Mouse (Mus musculus) lung, postnatal 0 days (tissue): Measurements from ENCODE around the gene Chrm3. TPM values are rescaled to one million over a fixed set of nuclear protein-coding genes. Genes with fewer than 3 reads are reported as not detected.
A peak's percentile ranks its signal among the peaks of the same experiment; 100 is the strongest.

Experiments
- ATAC-seq: fragments of 200-750 bp; cut with Nextera tagmentation; 2 replicates; pipeline ENCODE4 v1.8.0; 2017; ENCODE audit warnings: moderate library complexity
- DNase-seq: peaks from one replicate; pipeline ENCODE4 v3.0.0-alpha.2; 2016; ENCODE audit warnings: low spot score
- H3K27ac ChIP-seq: fragments of 300-500 bp; sonication (generic); 2 replicates; pipeline ENCODE4 v1.5.1; 2014; ENCODE audit warnings: antibody characterized with exemption, mild to moderate bottlenecking, low read length, mixed read lengths
- H3K27me3 ChIP-seq: fragments of 300-500 bp; sonication (generic); replicated peaks from 2 replicates; pipeline ENCODE4 v1.6.1; 2014; ENCODE audit warnings: low read length, mixed read lengths; ENCODE audit not compliant: insufficient read depth
- H3K36me3 ChIP-seq: fragments of 300-500 bp; sonication (generic); 2 replicates; pipeline ENCODE4 v1.6.1; 2014; ENCODE audit warnings: low read length, mixed read lengths; ENCODE audit not compliant: insufficient read depth
- H3K4me1 ChIP-seq: fragments of 300-500 bp; sonication (generic); 2 replicates; pipeline ENCODE4 v1.6.1; 2014; ENCODE audit warnings: antibody characterized with exemption, low read depth, low read length, mixed read lengths; ENCODE audit not compliant: insufficient read depth
- H3K4me2 ChIP-seq: fragments of 300-500 bp; sonication (generic); replicated peaks from 2 replicates; pipeline ENCODE4 v1.6.1; 2014; ENCODE audit warnings: low read depth, mild to moderate bottlenecking, low read length, moderate library complexity, mixed read lengths
- H3K4me3 ChIP-seq: fragments of 300-500 bp; sonication (generic); 2 replicates; pipeline ENCODE4 v1.5.1; 2014; ENCODE audit warnings: low read depth, low read length
- H3K9ac ChIP-seq: fragments of 300-500 bp; sonication (generic); replicated peaks from 2 replicates; pipeline ENCODE4 v1.6.1; 2014; ENCODE audit warnings: low read depth, mild to moderate bottlenecking
- H3K9me3 ChIP-seq: fragments of 300-500 bp; sonication (generic); 2 replicates; pipeline ENCODE4 v1.6.1; 2016; ENCODE audit warnings: low read length, mixed read lengths
- CTCF ChIP-seq: IDR thresholded peaks from 2 replicates; pipeline ENCODE4 v1.5.1; 2016; ENCODE audit warnings: antibody characterized with exemption, mild to moderate bottlenecking
- EP300 ChIP-seq: IDR thresholded peaks from 2 replicates; pipeline ENCODE4 v1.6.1; 2016; ENCODE audit warnings: antibody characterized with exemption, mild to moderate bottlenecking, control low read depth
- WGBS: fragments of 180-500 bp; shearing (Covaris S2); extraction: QIAGEN DNeasy Blood & Tissue Kit; methylation state at CpG from one replicate; pipeline ENCODE4 v1.1.7; 2014; 5-methylcytosine and 5-hydroxymethylcytosine counted together
- polyA plus RNA-seq: library from polyadenylated mRNA; unstranded; fragments of >200 nt; fragmentation: Nextera tagmentation; extraction: Ambion mirVana; gene quantifications from 2 replicates; pipeline ENCODE4 v1.2.1, GENCODE M21; 2015

Gene Chrm3
- polyA plus RNA-seq, 1 experiment from 2014 or later: 0.20 TPM

DNA sequence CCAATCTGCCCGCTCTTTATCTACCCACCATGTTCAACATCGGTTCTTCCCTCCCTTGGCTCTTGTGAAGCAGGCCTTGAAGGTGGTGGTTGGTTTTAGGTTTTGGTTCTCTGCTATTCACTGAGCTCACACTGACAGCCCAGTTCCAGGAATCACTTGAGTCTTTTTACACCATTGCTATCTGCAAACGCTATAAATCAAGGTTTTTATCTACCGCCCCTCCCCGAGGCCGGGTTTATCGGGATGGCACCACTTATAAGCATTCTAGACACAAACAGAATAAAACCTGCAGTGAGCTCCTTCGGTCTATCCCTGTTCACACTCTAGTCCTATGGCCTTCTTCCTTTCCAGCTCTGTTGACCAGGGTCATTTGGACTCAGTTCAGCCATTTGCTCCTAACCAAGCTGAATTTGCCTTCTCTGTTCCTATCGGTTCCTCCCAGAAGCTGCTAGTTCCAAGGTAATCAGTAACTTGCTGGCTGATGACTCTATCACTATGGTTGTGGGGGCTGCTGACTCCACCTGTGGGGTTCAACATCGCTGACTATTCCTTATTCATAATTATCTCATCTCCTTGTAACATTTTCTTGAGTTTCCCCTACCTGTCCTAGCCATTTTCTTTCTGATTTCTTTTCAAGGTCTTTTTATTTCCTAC lies 291.6 kb downstream of the Chrm3 start:
- WGBS: 87% methylated on average over 10 of the region's 10 CpGs

DNA sequence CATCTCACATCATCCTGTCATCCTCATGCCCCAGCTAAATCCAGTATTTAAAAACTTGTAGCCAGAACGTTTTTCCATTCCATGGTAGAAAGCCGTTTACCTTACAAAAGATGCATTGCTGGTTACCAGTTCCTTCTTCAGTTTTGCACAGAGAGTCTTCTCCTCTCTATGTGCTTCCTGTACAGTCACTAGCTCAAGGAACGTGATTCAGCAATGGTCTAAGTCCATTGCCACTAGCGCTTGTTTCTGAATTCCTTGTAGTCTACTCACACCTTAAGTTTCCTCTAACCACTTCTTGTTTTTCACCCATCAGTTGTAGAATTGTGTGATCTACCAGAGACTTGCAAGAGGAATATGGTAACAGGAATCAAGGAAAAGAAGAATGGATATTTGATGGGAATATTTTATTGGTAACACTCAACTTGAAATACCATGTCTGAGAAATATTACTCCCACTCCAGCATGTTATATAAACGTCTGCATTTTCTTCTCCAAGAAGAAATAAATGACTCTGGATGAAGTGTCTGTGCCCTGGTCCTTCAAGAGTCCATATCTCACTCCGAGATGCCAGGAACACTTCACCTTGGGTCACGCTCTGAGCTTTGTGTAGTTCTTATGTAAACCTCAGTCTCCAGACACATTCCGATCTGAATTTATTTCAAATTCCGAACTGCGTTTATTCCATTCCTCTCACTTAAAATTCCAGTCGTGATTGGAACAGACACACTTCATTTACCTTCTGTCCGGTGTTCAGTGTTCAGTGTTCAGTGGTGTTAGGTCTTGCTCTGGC lies 293.6 kb downstream of the Chrm3 start:
- ATAC-seq (peak; percentile 79), DNase-seq (peak; percentile 58)
- Histone ChIP-seq H3K4me1 (peaks cover 7% of the 10 kb centered on the region; the same call in 1 of the 2 replicates), H3K36me3 (no peaks in the 10 kb centered on the region), H3K4me3 (no peak overlapping the region), H3K4me2 (no peak overlapping the region), H3K27ac (peak overlapping the region; percentile 11; the same call in 1 of the 2 replicates), H3K27me3 (no peaks in the 10 kb centered on the region), H3K9me3 (no peaks in the 10 kb centered on the region), H3K9ac (no peak overlapping the region)
- TF ChIP-seq EP300 (peak; percentile 95), CTCF (no peak)
- WGBS: 32% methylated on average over 12 of the region's 12 CpGs

More for the DNA sequence above, 291.6 kb downstream of the Chrm3 start:
- Histone ChIP-seq H3K4me1 (peaks cover 7% of the 10 kb centered on the region; the same call in 1 of the 2 replicates), H3K27ac (no peak overlapping the region), H3K4me2 (no peak overlapping the region), H3K27me3 (no peaks in the 10 kb centered on the region), H3K4me3 (no peak overlapping the region), H3K36me3 (no peaks in the 10 kb centered on the region), H3K9ac (no peak overlapping the region), H3K9me3 (no peaks in the 10 kb centered on the region)
- no peak for ATAC-seq
- no peak for DNase-seq
- TF ChIP-seq EP300 (no peak), CTCF (no peak)

DNA sequence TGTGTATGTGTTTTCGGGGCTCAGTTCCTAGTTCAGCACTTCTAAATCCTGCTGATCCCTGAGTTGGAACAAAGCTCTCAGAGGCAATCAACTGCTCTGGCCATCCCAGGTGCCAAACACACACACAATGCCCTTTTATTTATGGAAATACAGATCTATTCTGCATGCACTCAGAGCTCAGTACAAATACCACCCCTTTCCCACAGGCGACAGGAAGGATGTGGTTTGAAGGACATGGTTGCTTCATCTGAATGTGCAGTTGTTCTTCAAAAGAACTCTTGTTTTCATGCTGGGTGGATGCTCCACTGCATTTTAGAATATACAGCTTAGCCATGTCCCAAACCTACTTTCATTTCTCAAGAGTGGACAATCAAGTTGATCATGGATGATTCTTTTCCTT lies 294.9 kb downstream of the Chrm3 start:
- Histone ChIP-seq H3K27me3 (no peaks in the 10 kb centered on the region), H3K9me3 (no peaks in the 10 kb centered on the region), H3K36me3 (no peaks in the 10 kb centered on the region), H3K9ac (no peak overlapping the region), H3K4me1 (no peaks in the 10 kb centered on the region), H3K4me3 (no peak overlapping the region), H3K27ac (no peak overlapping the region), H3K4me2 (no peak overlapping the region)
- TF ChIP-seq CTCF (no peak), EP300 (no peak)
- 69% methylated on average over 2 of the region's 2 CpGs for WGBS
- ATAC-seq (peak; percentile 10; the same call in 1 of the 2 replicates), DNase-seq (no peak)

DNA sequence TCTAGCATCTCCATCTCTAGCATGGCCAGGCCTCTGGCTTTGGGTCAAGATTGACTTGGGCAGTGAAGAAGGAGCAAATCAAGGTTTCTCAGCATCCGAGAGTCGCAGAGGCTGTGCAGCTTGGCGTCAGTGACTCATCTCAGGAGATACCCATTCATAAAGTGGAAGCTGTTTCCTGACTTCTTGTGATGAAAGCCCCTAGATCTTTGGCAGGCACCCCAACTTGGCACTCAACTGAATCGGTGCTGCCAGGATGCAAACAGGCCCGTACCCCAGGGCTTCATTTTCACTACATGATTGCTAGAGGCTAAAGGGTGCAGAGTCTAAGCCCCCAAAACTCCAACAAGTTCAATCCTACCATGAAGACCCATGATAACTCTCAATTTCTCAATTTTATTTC lies 298.0 kb downstream of the Chrm3 start:
- TF ChIP-seq CTCF (no peak), EP300 (no peak)
- H3K27ac ChIP-seq: no peak overlapping the region
- H3K9ac ChIP-seq: no peak overlapping the region
- no peaks in the 10 kb centered on the region for H3K27me3 ChIP-seq
- H3K9me3 ChIP-seq: no peaks in the 10 kb centered on the region
- no peaks in the 10 kb centered on the region for H3K4me1 ChIP-seq
- DNase-seq: no peak
- no peak overlapping the region for H3K4me3 ChIP-seq
- no peak for ATAC-seq
- WGBS: 51% methylated on average over 5 of the region's 5 CpGs
- H3K4me2 ChIP-seq: no peak overlapping the region
- H3K36me3 ChIP-seq: no peaks in the 10 kb centered on the region

DNA sequence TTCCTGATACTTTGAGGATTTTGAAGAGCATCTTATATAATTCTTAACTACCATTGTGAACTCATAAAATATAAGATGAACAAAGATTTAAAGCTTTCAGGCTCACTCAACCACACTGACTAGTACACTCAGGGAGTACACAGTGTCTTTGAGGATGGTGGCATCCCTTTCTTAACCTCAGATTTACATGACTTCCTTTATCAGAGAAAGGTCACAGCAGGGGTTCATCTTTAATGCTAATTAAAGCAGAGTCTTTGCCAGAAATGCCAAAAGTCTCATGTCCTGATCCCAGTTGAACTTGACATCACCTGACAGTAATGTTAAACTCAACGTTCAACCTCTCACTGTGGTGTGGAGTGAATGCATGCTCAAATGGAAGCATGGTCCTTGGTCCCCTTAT lies 301.7 kb downstream of the Chrm3 start:
- Histone ChIP-seq H3K4me3 (no peak overlapping the region), H3K9me3 (no peaks in the 10 kb centered on the region), H3K4me1 (no peaks in the 10 kb centered on the region), H3K4me2 (no peak overlapping the region), H3K36me3 (no peaks in the 10 kb centered on the region), H3K9ac (no peak overlapping the region), H3K27ac (no peak overlapping the region), H3K27me3 (no peaks in the 10 kb centered on the region)
- DNase-seq (no peak), ATAC-seq (no peak)
- no peak for TF ChIP-seq EP300
- TF ChIP-seq CTCF: no peak
- 33% methylated on average over 1 of the region's 1 CpGs for WGBS

DNA sequence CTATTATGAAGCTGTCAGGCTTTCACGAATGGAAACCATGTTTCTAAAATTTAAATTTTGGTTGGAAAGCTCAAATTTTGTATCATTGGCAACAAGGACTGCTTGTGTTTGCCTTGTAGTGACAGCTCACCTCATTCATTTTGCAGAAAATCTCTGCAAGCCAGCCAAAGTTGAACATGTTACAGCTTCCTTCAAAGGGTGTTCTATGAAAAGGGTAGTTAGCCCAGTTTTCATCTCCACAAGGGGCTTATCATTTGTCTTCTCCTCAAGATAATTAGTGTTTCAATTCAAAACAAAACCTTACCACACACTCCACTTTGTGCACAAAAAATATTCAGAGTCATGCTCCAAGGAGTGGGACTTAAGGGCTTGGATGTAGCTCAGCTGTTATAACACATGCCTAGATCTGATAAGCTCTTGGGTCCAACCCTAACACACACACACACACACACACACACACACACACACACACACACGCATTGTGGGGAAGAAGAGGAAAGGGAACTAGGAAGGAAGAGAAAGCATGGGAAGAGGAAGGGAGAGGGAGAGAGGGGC lies 302.9 kb downstream of the Chrm3 start:
- Histone ChIP-seq H3K4me2 (no peak overlapping the region), H3K4me3 (no peak overlapping the region), H3K27ac (no peak overlapping the region), H3K36me3 (no peaks in the 10 kb centered on the region), H3K9ac (no peak overlapping the region), H3K27me3 (no peaks in the 10 kb centered on the region), H3K9me3 (no peaks in the 10 kb centered on the region), H3K4me1 (no peaks in the 10 kb centered on the region)
- peak; percentile 21 for DNase-seq
- ATAC-seq: peak; percentile 17; the same call in 1 of the 2 replicates
- TF ChIP-seq CTCF: no peak
- TF ChIP-seq EP300: no peak
- WGBS: 37% methylated on average over 2 of the region's 2 CpGs
